In the genomic region with DNA sequence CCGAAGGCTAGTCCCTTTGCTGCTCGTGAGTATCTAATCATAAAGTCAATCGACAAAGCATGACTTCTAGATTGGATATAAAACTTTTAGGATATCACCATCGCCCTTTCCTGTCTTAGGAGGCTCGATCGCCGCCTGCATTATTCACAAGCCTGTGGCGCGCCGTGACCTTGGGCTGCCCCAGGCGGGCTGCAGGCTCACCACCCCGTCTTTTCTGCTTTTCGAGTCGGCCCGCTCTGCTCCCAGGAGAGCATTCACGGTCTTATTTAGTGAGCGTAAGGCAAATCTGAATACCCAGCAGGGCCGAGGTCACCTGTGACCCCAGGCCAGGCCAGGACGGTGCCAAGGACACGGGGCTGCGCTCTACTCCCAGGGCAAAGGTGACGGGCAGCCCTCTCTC, we compare ENCODE assay signal across 8 mouse cellular contexts. TPM values are rescaled to one million over a fixed set of nuclear protein-coding genes. Genes with fewer than 3 reads are reported as not detected.
DNase-seq lines count a peak whose midpoint lies in the region; ATAC-seq and TF ChIP-seq lines count a peak whose summit lies in the region.

No protein-coding gene starts in this region.

- no peak for TF ChIP-seq POLR2A in olfactory bulb, adult 2 months (IDR thresholded peaks at IDR 0.05; ENCODE audit: insufficient read depth, low read depth, low read length)

- TF ChIP-seq CTCF in olfactory bulb, adult 2 months (IDR thresholded peaks at IDR 0.05; ENCODE audit: insufficient read depth, low read depth, low read length), result no peak

- DNase-seq in adrenal gland, postnatal 36 days, result peak; percentile 69 to 79
- no peak for DNase-seq in adrenal gland, postnatal 10 days
- DNase-seq in ovary, adult 18-20 months (ENCODE audit: low spot score), result peak; percentile 35
- DNase-seq in ovary, postnatal 36 days (ENCODE audit: low spot score), result no peak
- no peak for DNase-seq in limb, embryonic 11.5 days (ENCODE audit: low spot score)
- DNase-seq in frontal cortex, postnatal 36 days (ENCODE audit: low spot score in 2 of 2), result no peak
- DNase-seq in cerebellum, adult 18-20 months, result no peak

- peak overlapping the region; percentile 63 for H3K4me2 ChIP-seq in limb, embryonic 11.5 days (ENCODE audit: low read depth, severe bottlenecking)

- no peak for ATAC-seq in limb, embryonic 11.5 days (ENCODE audit: insufficient number of reproducible peaks, low FRiP score, low TSS enrichment, low read depth)

- peak overlapping the region; percentile 95 for H3K27ac ChIP-seq in limb, embryonic 11.5 days (replicated peaks; ENCODE audit: low read depth, low read length)
- peak overlapping the region; percentile 85 for H3K27ac ChIP-seq in olfactory bulb, adult 2 months (ENCODE audit: insufficient read depth, low read depth, low read length)

- H3K4me3 ChIP-seq in limb, embryonic 11.5 days (ENCODE audit: low read depth, low read length), result peak overlapping the region; percentile 93
- H3K4me3 ChIP-seq in olfactory bulb, adult 2 months (ENCODE audit: insufficient read depth, low read depth, low read length), result peak overlapping the region; percentile 98

- 0 out of 2 replicates have a peak, but pooled peaks cover 3% of the 10 kb centered on the region for H3K4me1 ChIP-seq in limb, embryonic 11.5 days (ENCODE audit: control insufficient read depth, insufficient read depth, low read length)
- peaks cover 10% of the 10 kb centered on the region for H3K4me1 ChIP-seq in olfactory bulb, adult 2 months (ENCODE audit: control insufficient read depth, insufficient read depth, low read length)

- H3K9ac ChIP-seq in limb, embryonic 11.5 days (ENCODE audit: low read length), result peak overlapping the region; percentile 99

- WGBS in limb, embryonic 11.5 days, result 2% methylated on average over 22 of the region's 22 CpGs
- WGBS in olfactory bulb, adult 2 months, result under 1% methylated on average over 22 of the region's 22 CpGs

- H3K36me3 ChIP-seq in limb, embryonic 11.5 days (ENCODE audit: control insufficient read depth, insufficient read depth, low read length), result peaks cover 5% of the 10 kb centered on the region; the same call in 1 of the 2 replicates

- no peaks in the 10 kb centered on the region for H3K27me3 ChIP-seq in limb, embryonic 11.5 days (ENCODE audit: control insufficient read depth, insufficient read depth, low read length)

- H3K9me3 ChIP-seq in limb, embryonic 11.5 days (ENCODE audit: control insufficient read depth, low read length), result no peaks in the 10 kb centered on the region

RNA-seq across cellular contexts. Expression of gene Gabpa, which starts 0.4 kb away (rescaled TPM):
- total RNA-seq in adrenal gland, postnatal 36 days (2021), result 10 to 100 TPM; 37.7 to 46.1 TPM
- total RNA-seq in adrenal gland, postnatal 10 days (2021), result 10 to 100 TPM; 61.0 to 65.8 TPM
- polyA plus RNA-seq in limb, embryonic 11.5 days (2014; fragmentation: Nextera tagmentation; extraction: Ambion mirVana), result 41.2 and 41.5 TPM in 2 replicates
- 390 TPM in 1 of 2 replicates, not detected in the other for polyA plus RNA-seq in olfactory bulb, adult 2 months (2012; ENCODE audit: insufficient read depth, insufficient read length, low replicate concordance, missing spikeins)

RNA-seq across cellular contexts. Expression of gene Atp5j, which starts 1.1 kb away (rescaled TPM):
- total RNA-seq in adrenal gland, postnatal 36 days (2021), result 100 to 1,000 TPM; 463 to 544 TPM
- total RNA-seq in adrenal gland, postnatal 10 days (2021), result 100 to 1,000 TPM; 436 to 522 TPM
- 937 and 941 TPM in 2 replicates for polyA plus RNA-seq in limb, embryonic 11.5 days (2014; fragmentation: Nextera tagmentation; extraction: Ambion mirVana)
- polyA plus RNA-seq in olfactory bulb, adult 2 months (2012; ENCODE audit: insufficient read depth, insufficient read length, low replicate concordance, missing spikeins), result not detected in 2 replicates

Comparison
In these comparisons a context has a peak if more than half of its experiments do, and no peak if none do; other contexts are left out.
1. DNase-seq: peak in adrenal gland, postnatal 36 days (2 of 2) and ovary, adult 18-20 months (single experiment); none in adrenal gland, postnatal 10 days (single experiment), ovary, postnatal 36 days (single experiment), limb, embryonic 11.5 days (single experiment), frontal cortex, postnatal 36 days (0 of 2) and cerebellum, adult 18-20 months (0 of 2).